Mouse (Mus musculus): ENCODE results near the gene Nt5dc3.

- TF ChIP-seq CTCF (IDR thresholded peaks at IDR 0.05; ENCODE audit: borderline replicate concordance, extremely low read depth, insufficient read depth, insufficient read length) (no peak), POLR2A (IDR thresholded peaks at IDR 0.05; ENCODE audit: borderline replicate concordance, extremely low read depth, insufficient read depth, insufficient read length, poor library complexity, severe bottlenecking) (no peak)
Observed at GRCm38 (mm10) chr10:86763672-86764071, 15.1 kb upstream of the Nt5dc3 start, which contains the start of gene Gm49358.
